Mouse (Mus musculus): ENCODE measurements around the gene Sp2. TPM values are rescaled to one million over a fixed set of nuclear protein-coding genes. Genes with fewer than 3 reads are reported as not detected.
A peak's percentile ranks its signal among the peaks of the same experiment; 100 is the strongest.

Gene Sp2
- polyA plus RNA-seq, 1 experiment from 2014 or later: 26.3 TPM

- DNase-seq (ENCODE audit: low spot score, missing footprints) (no peak), ATAC-seq (ENCODE audit: low FRiP score) (no peak)
- H3K36me3 ChIP-seq (ENCODE audit: control insufficient read depth, insufficient read depth, low read length): no peaks in the 10 kb centered on the region
- 0 out of 2 replicates have a peak overlapping the region, but pooled peaks have one; percentile 14 for H3K9ac ChIP-seq (ENCODE audit: low read length)
- H3K4me1 ChIP-seq (ENCODE audit: control insufficient read depth, insufficient read depth, low read length): peaks cover 9% of the 10 kb centered on the region
- 18% methylated on average over 4 of the region's 4 CpGs for WGBS
- no peak overlapping the region for H3K4me2 ChIP-seq
- no peak overlapping the region for H3K4me3 ChIP-seq (ENCODE audit: low read depth, low read length)
- H3K27me3 ChIP-seq (ENCODE audit: control insufficient read depth, insufficient read depth, low read length): peaks cover 14% of the 10 kb centered on the region
- no peak overlapping the region for H3K27ac ChIP-seq (ENCODE audit: low read depth, low read length)
- no peaks in the 10 kb centered on the region for H3K9me3 ChIP-seq (ENCODE audit: control insufficient read depth, low read length)
These were observed 2.1 kb upstream of the Sp2 start for GRCm38 (mm10) chr11:96984903-96985302.

GRCm38 (mm10) chr11:96982355-96982754 lies 404 bp downstream of the Sp2 start:
- Histone ChIP-seq H3K9me3 (ENCODE audit: control insufficient read depth, low read length) (no peaks in the 10 kb centered on the region), H3K4me2 (no peak overlapping the region), H3K4me3 (ENCODE audit: low read depth, low read length) (no peak overlapping the region), H3K27me3 (ENCODE audit: control insufficient read depth, insufficient read depth, low read length) (peaks cover 8% of the 10 kb centered on the region; the same call in 1 of the 2 replicates), H3K9ac (ENCODE audit: low read length) (0 out of 2 replicates have a peak overlapping the region, but pooled peaks have one; percentile 12), H3K27ac (ENCODE audit: low read depth, low read length) (no peak overlapping the region), H3K4me1 (ENCODE audit: control insufficient read depth, insufficient read depth, low read length) (peaks cover 8% of the 10 kb centered on the region; the same call in 1 of the 2 replicates), H3K36me3 (ENCODE audit: control insufficient read depth, insufficient read depth, low read length) (no peaks in the 10 kb centered on the region)
- DNase-seq (ENCODE audit: low spot score, missing footprints) (peak; percentile 97), ATAC-seq (ENCODE audit: low FRiP score) (no peak)
- WGBS: 4% methylated on average over 7 of the region's 7 CpGs

GRCm38 (mm10) chr11:96981461-96981860 lies 1.3 kb downstream of the Sp2 start:
- WGBS: 78% methylated on average over 15 of the region's 15 CpGs

DNA sequence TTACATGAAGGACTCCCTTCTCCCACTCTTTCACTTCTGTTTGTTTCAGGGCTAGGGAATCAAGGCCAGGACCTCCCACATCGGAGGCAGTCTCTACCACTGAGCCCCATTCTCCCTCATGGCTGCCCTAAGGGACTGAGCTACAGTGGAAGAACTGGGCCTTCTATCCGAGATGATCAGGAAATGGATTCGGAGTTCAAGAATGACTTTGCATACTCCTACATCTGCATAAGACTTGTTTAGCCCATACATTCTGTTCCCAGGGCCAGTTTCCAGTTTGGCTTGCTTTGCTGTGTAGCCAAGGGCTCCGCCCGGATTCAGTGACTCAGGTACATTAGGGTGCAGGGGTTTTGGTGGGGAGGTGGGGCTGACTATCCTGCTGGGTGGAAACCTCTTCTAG lies 2.7 kb downstream of the Sp2 start:
- peaks cover 2% of the 10 kb centered on the region; the same call in 1 of the 2 replicates for H3K27me3 ChIP-seq (ENCODE audit: control insufficient read depth, insufficient read depth, low read length)

More at GRCm38 (mm10) chr11:96981461-96981860, 1.3 kb downstream of the Sp2 start:
- H3K4me2 ChIP-seq: no peak overlapping the region
- no peaks in the 10 kb centered on the region for H3K9me3 ChIP-seq (ENCODE audit: control insufficient read depth, low read length)
- no peaks in the 10 kb centered on the region for H3K36me3 ChIP-seq (ENCODE audit: control insufficient read depth, insufficient read depth, low read length)
- peaks cover 8% of the 10 kb centered on the region; the same call in 1 of the 2 replicates for H3K27me3 ChIP-seq (ENCODE audit: control insufficient read depth, insufficient read depth, low read length)
- no peak for ATAC-seq (ENCODE audit: low FRiP score)
- no peak overlapping the region for H3K4me3 ChIP-seq (ENCODE audit: low read depth, low read length)
- DNase-seq (ENCODE audit: low spot score, missing footprints): no peak
- peaks cover 12% of the 10 kb centered on the region for H3K4me1 ChIP-seq (ENCODE audit: control insufficient read depth, insufficient read depth, low read length)
- H3K27ac ChIP-seq (ENCODE audit: low read depth, low read length): no peak overlapping the region
- H3K9ac ChIP-seq (ENCODE audit: low read length): no peak overlapping the region

GRCm38 (mm10) chr11:96979329-96979728 lies 3.4 kb downstream of the Sp2 start:
- Histone ChIP-seq H3K4me3 (ENCODE audit: low read depth, low read length) (no peak overlapping the region), H3K27ac (ENCODE audit: low read depth, low read length) (no peak overlapping the region), H3K27me3 (ENCODE audit: control insufficient read depth, insufficient read depth, low read length) (no peaks in the 10 kb centered on the region), H3K36me3 (ENCODE audit: control insufficient read depth, insufficient read depth, low read length) (no peaks in the 10 kb centered on the region), H3K9me3 (ENCODE audit: control insufficient read depth, low read length) (no peaks in the 10 kb centered on the region), H3K4me1 (ENCODE audit: control insufficient read depth, insufficient read depth, low read length) (peaks cover 16% of the 10 kb centered on the region), H3K4me2 (no peak overlapping the region), H3K9ac (ENCODE audit: low read length) (no peak overlapping the region)
- 81% methylated on average over 7 of the region's 7 CpGs for WGBS
- DNase-seq (ENCODE audit: low spot score, missing footprints): no peak
- no peak for ATAC-seq (ENCODE audit: low FRiP score)

More for the DNA sequence above, 2.7 kb downstream of the Sp2 start:
- Histone ChIP-seq H3K4me3 (ENCODE audit: low read depth, low read length) (no peak overlapping the region), H3K4me2 (no peak overlapping the region), H3K36me3 (ENCODE audit: control insufficient read depth, insufficient read depth, low read length) (no peaks in the 10 kb centered on the region), H3K9ac (ENCODE audit: low read length) (no peak overlapping the region), H3K9me3 (ENCODE audit: control insufficient read depth, low read length) (no peaks in the 10 kb centered on the region), H3K4me1 (ENCODE audit: control insufficient read depth, insufficient read depth, low read length) (peaks cover 16% of the 10 kb centered on the region), H3K27ac (ENCODE audit: low read depth, low read length) (no peak overlapping the region)
- 76% methylated on average over 5 of the region's 5 CpGs for WGBS
- ATAC-seq (ENCODE audit: low FRiP score) (no peak), DNase-seq (ENCODE audit: low spot score, missing footprints) (no peak)

GRCm38 (mm10) chr11:96978401-96979246 lies 4.1 kb downstream of the Sp2 start:
- H3K9me3 ChIP-seq (ENCODE audit: control insufficient read depth, low read length): no peaks in the 10 kb centered on the region
- H3K4me1 ChIP-seq (ENCODE audit: control insufficient read depth, insufficient read depth, low read length): peaks cover 16% of the 10 kb centered on the region
- peak overlapping the region; percentile 52 for H3K27ac ChIP-seq (ENCODE audit: low read depth, low read length)
- H3K4me3 ChIP-seq (ENCODE audit: low read depth, low read length): peak overlapping the region; percentile 50
- DNase-seq (ENCODE audit: low spot score, missing footprints) (peak; percentile 83), ATAC-seq (ENCODE audit: low FRiP score) (no peak)
- H3K36me3 ChIP-seq (ENCODE audit: control insufficient read depth, insufficient read depth, low read length): no peaks in the 10 kb centered on the region
- peak overlapping the region; percentile 78 for H3K9ac ChIP-seq (ENCODE audit: low read length)
- H3K4me2 ChIP-seq: peak overlapping the region; percentile 91
- WGBS: 35% methylated on average over 17 of the region's 17 CpGs
- no peaks in the 10 kb centered on the region for H3K27me3 ChIP-seq (ENCODE audit: control insufficient read depth, insufficient read depth, low read length)

DNA sequence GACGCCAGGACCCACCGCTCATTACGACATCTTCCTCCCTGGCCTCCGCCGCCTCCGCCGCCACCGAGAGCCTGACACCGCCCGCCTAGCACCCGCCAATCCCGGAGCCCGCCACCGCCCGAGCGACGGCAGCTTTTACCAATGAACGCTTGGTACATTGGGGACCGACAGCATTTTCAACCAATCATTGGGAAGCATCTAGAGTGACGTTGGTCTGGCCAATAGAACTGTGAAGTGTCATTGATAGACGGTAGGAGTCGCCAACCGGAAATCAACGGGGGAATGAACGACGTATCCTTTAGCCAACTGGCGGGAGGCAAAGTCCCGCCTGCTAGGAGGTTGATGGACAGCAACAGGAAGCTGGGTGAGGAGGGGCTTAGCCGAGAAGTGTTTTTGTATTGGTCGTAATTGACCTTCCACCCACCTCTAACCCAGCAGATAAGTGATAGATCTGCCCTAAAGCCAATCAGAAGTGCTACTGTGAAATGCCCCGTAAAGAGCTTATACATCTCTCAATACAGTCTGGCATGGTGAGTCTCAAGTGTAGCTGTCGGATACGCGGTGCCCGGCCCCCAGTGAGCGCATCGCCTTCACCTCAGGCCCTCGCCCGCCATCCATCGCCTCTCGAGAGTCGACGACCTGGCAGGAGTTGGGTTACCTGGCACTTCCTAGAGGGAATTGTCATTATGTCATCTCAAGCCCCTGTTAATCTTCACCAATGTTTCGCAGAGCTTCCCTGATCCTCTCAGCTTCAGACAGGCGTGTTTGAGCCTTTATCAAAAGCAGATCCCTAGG lies 5.0 kb downstream of the Sp2 start:
- H3K4me2 ChIP-seq: peak overlapping the region; percentile 91
- H3K27ac ChIP-seq (ENCODE audit: low read depth, low read length): peak overlapping the region; percentile 92
- DNase-seq (ENCODE audit: low spot score, missing footprints) (peak; percentile 99), ATAC-seq (ENCODE audit: low FRiP score) (peak; percentile 98)
- H3K4me1 ChIP-seq (ENCODE audit: control insufficient read depth, insufficient read depth, low read length): peaks cover 19% of the 10 kb centered on the region
- peak overlapping the region; percentile 98 for H3K9ac ChIP-seq (ENCODE audit: low read length)
- no peaks in the 10 kb centered on the region for H3K27me3 ChIP-seq (ENCODE audit: control insufficient read depth, insufficient read depth, low read length)
- H3K9me3 ChIP-seq (ENCODE audit: control insufficient read depth, low read length): no peaks in the 10 kb centered on the region
- peak overlapping the region; percentile 92 for H3K4me3 ChIP-seq (ENCODE audit: low read depth, low read length)
- WGBS: under 1% methylated on average over 44 of the region's 45 CpGs
- no peaks in the 10 kb centered on the region for H3K36me3 ChIP-seq (ENCODE audit: control insufficient read depth, insufficient read depth, low read length)

- H3K27me3 ChIP-seq (ENCODE audit: control insufficient read depth, insufficient read depth, low read length): no peaks in the 10 kb centered on the region
- H3K4me3 ChIP-seq (ENCODE audit: low read depth, low read length): peak overlapping the region; percentile 92
- WGBS: under 1% methylated on average over 50 of the region's 50 CpGs
- H3K9ac ChIP-seq (ENCODE audit: low read length): peak overlapping the region; percentile 98
- peak overlapping the region; percentile 75 for H3K4me2 ChIP-seq
- DNase-seq (ENCODE audit: low spot score, missing footprints) (peak; percentile 98), ATAC-seq (ENCODE audit: low FRiP score) (peak; percentile 79)
- no peaks in the 10 kb centered on the region for H3K9me3 ChIP-seq (ENCODE audit: control insufficient read depth, low read length)
- H3K27ac ChIP-seq (ENCODE audit: low read depth, low read length): peak overlapping the region; percentile 92
- no peaks in the 10 kb centered on the region for H3K36me3 ChIP-seq (ENCODE audit: control insufficient read depth, insufficient read depth, low read length)
- H3K4me1 ChIP-seq (ENCODE audit: control insufficient read depth, insufficient read depth, low read length): peaks cover 16% of the 10 kb centered on the region
These were observed 5.7 kb downstream of the Sp2 start for GRCm38 (mm10) chr11:96976911-96977591.
